Mouse (Mus musculus) MEL (cell line): ENCODE measurements around the gene Mccc1. TPM values are rescaled to one million over a fixed set of nuclear protein-coding genes. Genes with fewer than 3 reads are reported as not detected.

Experiments
- DNase-seq: peaks from one replicate; pipeline ENCODE4 v3.0.0; 2011; ENCODE audit warnings: low read depth, low spot score
- H3K27ac ChIP-seq: 2 replicates; pipeline ENCODE4 v1.5.1; 2012; ENCODE audit warnings: low read depth, mild to moderate bottlenecking, control low read depth, low read length, moderate library complexity; ENCODE audit not compliant: control insufficient read depth
- H3K27me3 ChIP-seq, 2 experiments: fragments of 150-350 bp in 1 of 2; sonication (generic) in 1 of 2; 2 replicates each; pipeline ENCODE4 v1.6.1; 2012; ENCODE audit warnings: low read length in 2 of 2, mild to moderate bottlenecking in 2 of 2, improper control_type of control experiment in 1 of 2, moderate library complexity in 1 of 2; ENCODE audit not compliant: insufficient read depth in 2 of 2, control insufficient read depth in 1 of 2
- H3K36me3 ChIP-seq, 2 experiments: 2 replicates each; pipeline ENCODE4 v1.6.1; 2012 to 2014; ENCODE audit warnings: low read length in 2 of 2, improper control_type of control experiment in 1 of 2, inconsistent platforms in 1 of 2, mild to moderate bottlenecking in 1 of 2; ENCODE audit not compliant: insufficient read depth in 2 of 2, control insufficient read depth in 1 of 2
- H3K4me1 ChIP-seq, 2 experiments: fragments of 150-350 bp in 1 of 2; sonication (generic) in 1 of 2; 2 replicates each; pipeline ENCODE4 v1.6.1; 2012; ENCODE audit warnings: low read length in 2 of 2, improper control_type of control experiment in 1 of 2, mild to moderate bottlenecking in 1 of 2; ENCODE audit not compliant: insufficient read depth in 2 of 2, control insufficient read depth in 1 of 2
- H3K4me3 ChIP-seq, 2 experiments: fragments of 150-350 bp in 1 of 2; sonication (generic) in 1 of 2; 2 replicates each; pipeline ENCODE4 v1.5.1; 2012; ENCODE audit warnings: low read depth in 2 of 2, low read length in 2 of 2, mild to moderate bottlenecking in 2 of 2, moderate library complexity in 2 of 2, control low read depth in 1 of 2, improper control_type of control experiment in 1 of 2; ENCODE audit not compliant: control insufficient read depth in 1 of 2, insufficient read depth in 1 of 2
- H3K79me2 ChIP-seq: 2 replicates; pipeline ENCODE4 v1.6.1; 2012; ENCODE audit warnings: mild to moderate bottlenecking, low read length, moderate library complexity; ENCODE audit not compliant: control insufficient read depth, poor library complexity, insufficient read depth
- H3K9ac ChIP-seq: 2 replicates; pipeline ENCODE4 v1.6.1; 2012; ENCODE audit warnings: low read depth, mild to moderate bottlenecking, control low read depth, low read length, moderate library complexity; ENCODE audit not compliant: control insufficient read depth, poor library complexity, severe bottlenecking
- H3K9me3 ChIP-seq: fragments of 150-350 bp; sonication (generic); replicated peaks from 2 replicates; pipeline ENCODE4 v1.6.1; 2012; ENCODE audit warnings: mild to moderate bottlenecking, low read length, improper control_type of control experiment, moderate library complexity; ENCODE audit not compliant: insufficient read depth
- BHLHE40 ChIP-seq: IDR thresholded peaks from 2 replicates; pipeline ENCODE4 v1.6.1; 2012; ENCODE audit warnings: low read depth, mild to moderate bottlenecking, inconsistent platforms, low read length, improper control_type of control experiment, borderline replicate concordance
- CHD2 ChIP-seq: IDR thresholded peaks from 2 replicates; pipeline ENCODE4 v1.6.1; 2011; ENCODE audit warnings: low read length, improper control_type of control experiment
- CTCF ChIP-seq, 3 experiments: IDR thresholded peaks in 2 of 3; conservative IDR thresholded peaks in 1 of 3; 2 replicates each; pipeline ENCODE4 v1.5.1; 2011 to 2012; ENCODE audit warnings: low read length in 3 of 3, low read depth in 2 of 3, mild to moderate bottlenecking in 2 of 3, improper control_type of control experiment in 1 of 3, inconsistent platforms in 1 of 3, mixed read lengths in 1 of 3, moderate library complexity in 1 of 3; ENCODE audit not compliant: control insufficient read depth in 1 of 3, insufficient read depth in 1 of 3, poor library complexity in 1 of 3, severe bottlenecking in 1 of 3
- E2F4 ChIP-seq: IDR thresholded peaks from 2 replicates; pipeline ENCODE4 v1.6.1; 2011; ENCODE audit warnings: low read depth, low read length, improper control_type of control experiment, borderline replicate concordance
- EP300 ChIP-seq, 2 experiments: IDR thresholded peaks; 2 replicates each; pipeline ENCODE4 v1.6.1; 2011; ENCODE audit warnings: improper control_type of control experiment in 2 of 2, low read length in 2 of 2, low read depth in 1 of 2, mild to moderate bottlenecking in 1 of 2
- ETS1 ChIP-seq: IDR thresholded peaks from 2 replicates; pipeline ENCODE4 v1.6.1; 2012; ENCODE audit warnings: low read depth, mild to moderate bottlenecking, inconsistent platforms, low read length, improper control_type of control experiment, moderate library complexity
- GABPA ChIP-seq: IDR thresholded peaks from 2 replicates; pipeline ENCODE4 v1.6.1; 2012; ENCODE audit warnings: low read depth, mild to moderate bottlenecking, inconsistent platforms, low read length, improper control_type of control experiment, moderate library complexity
- GATA1 ChIP-seq: IDR thresholded peaks from 2 replicates; pipeline ENCODE4 v1.6.1; 2011; ENCODE audit warnings: low read depth, low read length, improper control_type of control experiment
- MAZ ChIP-seq: IDR thresholded peaks from 2 replicates; pipeline ENCODE4 v1.6.1; 2012; ENCODE audit warnings: low read depth, mild to moderate bottlenecking, inconsistent platforms, low read length, improper control_type of control experiment
- MEF2A ChIP-seq: IDR thresholded peaks from 2 replicates; pipeline ENCODE4 v1.6.1; 2014; ENCODE audit warnings: low read depth, mild to moderate bottlenecking, inconsistent platforms, low read length, improper control_type of control experiment; ENCODE audit not compliant: poor library complexity, insufficient replicate concordance, severe bottlenecking; ENCODE audit errors: extremely low read depth
- MXI1 ChIP-seq: IDR thresholded peaks from 2 replicates; pipeline ENCODE4 v1.6.1; 2011; ENCODE audit warnings: mild to moderate bottlenecking, low read depth, low read length, improper control_type of control experiment
- MYB ChIP-seq: IDR thresholded peaks from 2 replicates; pipeline ENCODE4 v1.6.1; 2011; ENCODE audit warnings: mild to moderate bottlenecking, low read depth, low read length, improper control_type of control experiment
- NELFE ChIP-seq: IDR thresholded peaks from 2 replicates; pipeline ENCODE4 v1.6.1; 2011; ENCODE audit warnings: low read depth, low read length, improper control_type of control experiment
- POLR2A ChIP-seq, 2 experiments: IDR thresholded peaks; 2 replicates each; pipeline ENCODE4 v1.6.1; 2011 to 2012; ENCODE audit warnings: low read length in 2 of 2, mild to moderate bottlenecking in 2 of 2, control low read depth in 1 of 2, improper control_type of control experiment in 1 of 2, low read depth in 1 of 2, moderate library complexity in 1 of 2; ENCODE audit not compliant: control insufficient read depth in 1 of 2, insufficient read depth in 1 of 2, poor library complexity in 1 of 2
- POLR2AphosphoS2 ChIP-seq: IDR thresholded peaks from 2 replicates; pipeline ENCODE4 v1.6.1; 2011; ENCODE audit warnings: low read length, improper control_type of control experiment
- RAD21 ChIP-seq: IDR thresholded peaks from 2 replicates; pipeline ENCODE4 v1.6.1; 2011; ENCODE audit warnings: mild to moderate bottlenecking, low read depth, low read length, improper control_type of control experiment
- SMC3 ChIP-seq: IDR thresholded peaks from 2 replicates; pipeline ENCODE4 v1.6.1; 2011; ENCODE audit warnings: low read depth, low read length, improper control_type of control experiment
- TCF12 ChIP-seq: IDR thresholded peaks from 2 replicates; pipeline ENCODE4 v1.6.1; 2014; ENCODE audit warnings: low read depth, mild to moderate bottlenecking, inconsistent platforms, low read length, improper control_type of control experiment, moderate library complexity
- USF1 ChIP-seq: IDR thresholded peaks from 2 replicates; pipeline ENCODE4 v1.6.1; 2014; ENCODE audit warnings: low read depth, mild to moderate bottlenecking, inconsistent platforms, low read length, improper control_type of control experiment, moderate library complexity
- ZKSCAN1 ChIP-seq: IDR thresholded peaks from 2 replicates; pipeline ENCODE4 v1.6.1; 2012; ENCODE audit warnings: low read depth, mild to moderate bottlenecking, inconsistent platforms, low read length, improper control_type of control experiment, moderate library complexity
- ZMIZ1 ChIP-seq: IDR thresholded peaks from 2 replicates; pipeline ENCODE4 v1.6.1; 2012; ENCODE audit warnings: low read depth, mild to moderate bottlenecking, inconsistent platforms, low read length, improper control_type of control experiment, moderate library complexity
- ZNF384 ChIP-seq: IDR thresholded peaks from 2 replicates; pipeline ENCODE4 v1.6.1; 2012; ENCODE audit warnings: low read depth, mild to moderate bottlenecking, inconsistent platforms, low read length, improper control_type of control experiment
- polyA plus RNA-seq, 2 experiments: library from polyadenylated mRNA; stranded (reverse) in 1 of 2; unstranded in 1 of 2; fragments of >175 nt in 1 of 2; fragments of >200 nt in 1 of 2; gene quantifications; 2 replicates each; pipeline versions ENCODE4 v1.2.1 to v1.2.4; 2012; ENCODE audit warnings: low replicate concordance in 2 of 2, low read depth in 1 of 2; ENCODE audit not compliant: insufficient read length in 2 of 2, insufficient read depth in 1 of 2, missing spikeins in 1 of 2
- total RNA-seq: library from RNA; depleted of rRNA; stranded (reverse); fragments of 300-350 nt; gene quantifications from 2 replicates; pipeline ENCODE4 v1.2.3, GENCODE M21; 2012

The Mccc1 gene
- total and polyA plus RNA-seq, 3 experiments: 4.0 to 14.7 TPM; not detected in 1

DNA sequence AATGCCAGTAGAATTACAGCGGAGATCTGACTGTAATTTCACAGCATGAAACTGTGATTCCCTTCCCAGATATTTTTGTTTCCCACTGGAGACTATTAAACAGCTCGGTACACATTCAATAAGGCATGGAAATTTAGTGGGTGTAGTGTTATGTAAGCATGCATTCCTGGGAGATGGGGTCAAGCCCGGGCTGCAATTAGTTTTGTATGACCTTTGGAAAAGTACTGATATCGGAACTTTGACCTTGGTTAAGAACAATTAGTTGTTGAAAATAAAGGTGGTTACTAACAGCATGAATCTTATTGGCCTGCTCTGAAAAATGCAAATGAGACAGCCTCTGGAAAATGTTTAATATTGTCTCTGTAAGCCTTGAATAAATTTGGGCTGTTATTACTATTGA, 30.0 kb downstream of the Mccc1 start:
- peaks cover 0 to 21% of the 10 kb centered on the region in 2 experiments; a peak in 2 of 4 replicates for H3K36me3 ChIP-seq
- no peaks in the 10 kb centered on the region for H3K79me2 ChIP-seq
- DNase-seq: no peak
- H3K4me3 ChIP-seq: no peak overlapping the region
- H3K27me3 ChIP-seq: no peaks in the 10 kb centered on the region
- peaks cover 14 to 15% of the 10 kb centered on the region in 2 experiments for H3K4me1 ChIP-seq
- TF ChIP-seq POLR2A (IDR thresholded peaks at IDR 0.05; ENCODE audit: control insufficient read depth in 1 of 2, insufficient read depth in 1 of 2, low read depth in 1 of 2, low read length in 2 of 2, poor library complexity in 1 of 2): no peak
- TF ChIP-seq CTCF (IDR thresholded peaks at IDR 0.05 in 2 of 3, conservative IDR thresholded peaks at IDR 0.05 in 1 of 3; ENCODE audit: control insufficient read depth in 1 of 3, insufficient read depth in 1 of 3, low read depth in 2 of 3, low read length in 3 of 3, poor library complexity in 1 of 3, severe bottlenecking in 1 of 3): no peak
- no peak for TF ChIP-seq MAZ
- TF ChIP-seq MXI1: no peak
- no peak for TF ChIP-seq USF1
- TF ChIP-seq NELFE: no peak
- no peak for TF ChIP-seq CHD2
- no peak for TF ChIP-seq MEF2A
- TF ChIP-seq, all 39 proteins: peak for 0
- Histone ChIP-seq H3K27ac (no peak overlapping the region), H3K9ac (no peak overlapping the region), H3K9me3 (no peaks in the 10 kb centered on the region)

GRCm38 (mm10) chr3:35967366-35967921, 33.0 kb downstream of the Mccc1 start:
- Histone ChIP-seq H3K27me3 (no peaks in the 10 kb centered on the region), H3K9me3 (no peaks in the 10 kb centered on the region), H3K4me3 (no peak overlapping the region), H3K4me1 (peaks cover 17 to 20% of the 10 kb centered on the region in 2 experiments), H3K36me3 (peaks cover 0 to 26% of the 10 kb centered on the region in 2 experiments; a peak in 2 of 4 replicates), H3K27ac (peak overlapping the region; percentile 88; the same call in 1 of the 2 replicates), H3K79me2 (no peaks in the 10 kb centered on the region), H3K9ac (no peak overlapping the region)
- DNase-seq: peak; percentile 27
- TF ChIP-seq NELFE (no peak), TCF12 (peak; percentile 62), GATA1 (peak; percentile 36; the same call in 1 of the 2 replicates), EP300 (IDR thresholded peaks at IDR 0.05; ENCODE audit: low read depth in 1 of 2, low read length in 2 of 2) (peak in 1 of 2 experiments; percentile 60; a peak in 1 of 4 replicates), CTCF (IDR thresholded peaks at IDR 0.05 in 2 of 3, conservative IDR thresholded peaks at IDR 0.05 in 1 of 3; ENCODE audit: control insufficient read depth in 1 of 3, insufficient read depth in 1 of 3, low read depth in 2 of 3, low read length in 3 of 3, poor library complexity in 1 of 3, severe bottlenecking in 1 of 3) (no peak), RAD21 (no peak), MAZ (no peak)

DNA sequence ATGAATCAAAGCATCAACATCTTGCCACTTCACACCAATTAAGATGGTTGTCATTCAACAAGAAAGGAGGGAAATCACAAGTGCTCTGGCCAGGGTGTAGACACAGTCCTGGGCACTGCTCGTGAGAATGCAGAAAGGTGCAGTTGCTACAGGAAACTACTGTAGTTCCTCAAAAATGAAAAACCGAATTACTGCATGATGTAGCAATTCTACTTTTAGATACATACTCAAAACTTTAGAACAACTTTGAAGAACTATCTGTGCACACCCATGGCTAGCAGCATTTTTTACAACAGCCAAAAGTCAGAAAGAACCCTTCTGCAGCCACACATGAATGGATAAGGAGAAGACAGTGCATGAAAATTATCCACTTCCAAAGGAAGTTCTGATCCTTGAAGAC, 34.0 kb downstream of the Mccc1 start:
- Histone ChIP-seq H3K9ac (no peak overlapping the region), H3K4me3 (no peak overlapping the region), H3K27me3 (no peaks in the 10 kb centered on the region), H3K9me3 (no peaks in the 10 kb centered on the region), H3K4me1 (peaks cover 17 to 20% of the 10 kb centered on the region in 2 experiments), H3K79me2 (no peaks in the 10 kb centered on the region), H3K27ac (peak overlapping the region; percentile 88), H3K36me3 (peaks cover 0 to 26% of the 10 kb centered on the region in 2 experiments; a peak in 2 of 4 replicates)
- DNase-seq: peak; percentile 82
- peak; percentile 82 to 83 for TF ChIP-seq EP300 (IDR thresholded peaks at IDR 0.05; ENCODE audit: low read depth in 1 of 2, low read length in 2 of 2)
- 0 out of 2 replicates have a peak, but pooled peaks have one; percentile 51 for TF ChIP-seq MEF2A
- no peak for TF ChIP-seq SMC3
- peak; percentile 21; the same call in 1 of the 2 replicates for TF ChIP-seq ZNF384
- no peak for TF ChIP-seq E2F4
- no peak for TF ChIP-seq ZKSCAN1
- TF ChIP-seq ETS1: peak; percentile 79
- TF ChIP-seq GATA1: no peak
- peak; percentile 73 for TF ChIP-seq MYB
- TF ChIP-seq ZMIZ1: no peak
- TF ChIP-seq BHLHE40: no peak
- no peak for TF ChIP-seq RAD21
- TF ChIP-seq NELFE: no peak
- no peak for TF ChIP-seq POLR2AphosphoS2
- TF ChIP-seq MXI1: peak; percentile 42; the same call in 1 of the 2 replicates
- no peak for TF ChIP-seq GABPA
- no peak for TF ChIP-seq CTCF (IDR thresholded peaks at IDR 0.05 in 2 of 3, conservative IDR thresholded peaks at IDR 0.05 in 1 of 3; ENCODE audit: control insufficient read depth in 1 of 3, insufficient read depth in 1 of 3, low read depth in 2 of 3, low read length in 3 of 3, poor library complexity in 1 of 3, severe bottlenecking in 1 of 3)
- TF ChIP-seq USF1: no peak
